Mouse (Mus musculus): ENCODE results near the gene Pik3c2a. TPM values are rescaled to one million over a fixed set of nuclear protein-coding genes. Genes with fewer than 3 reads are reported as not detected.

Pik3c2a gene
- polyA plus RNA-seq, 1 experiment from 2014 or later, result 29.1 TPM

- H3K9ac ChIP-seq (replicated peaks; ENCODE audit: low read length), result no peak overlapping the region
- no peak overlapping the region for H3K4me2 ChIP-seq (replicated peaks; ENCODE audit: low read depth, low read length)
- no peaks in the 10 kb centered on the region for H3K27me3 ChIP-seq (ENCODE audit: insufficient read depth, low read length)
- no peak overlapping the region for H3K27ac ChIP-seq (ENCODE audit: low read length)
- 79% methylated on average over 6 of the region's 6 CpGs for whole genome bisulfite sequencing
- H3K9me3 ChIP-seq (ENCODE audit: low read length), result no peaks in the 10 kb centered on the region
- H3K4me3 ChIP-seq (ENCODE audit: low read length), result no peak overlapping the region
- no peaks in the 10 kb centered on the region for H3K4me1 ChIP-seq (ENCODE audit: insufficient read depth, low read length)
- no peaks in the 10 kb centered on the region for H3K36me3 ChIP-seq (ENCODE audit: insufficient read depth, low read length)
- ATAC-seq (ENCODE audit: low FRiP score, low TSS enrichment), result no peak
Observed at GRCm38 (mm10) chr7:116457391-116457790, 14.1 kb upstream of the Pik3c2a start.

- Histone ChIP-seq H3K27ac (ENCODE audit: low read length) (no peak overlapping the region), H3K4me1 (ENCODE audit: insufficient read depth, low read length) (no peaks in the 10 kb centered on the region), H3K4me3 (ENCODE audit: low read length) (no peak overlapping the region), H3K9me3 (ENCODE audit: low read length) (no peaks in the 10 kb centered on the region), H3K9ac (replicated peaks; ENCODE audit: low read length) (no peak overlapping the region), H3K36me3 (ENCODE audit: insufficient read depth, low read length) (no peaks in the 10 kb centered on the region), H3K4me2 (replicated peaks; ENCODE audit: low read depth, low read length) (no peak overlapping the region), H3K27me3 (ENCODE audit: insufficient read depth, low read length) (no peaks in the 10 kb centered on the region)
- ATAC-seq (ENCODE audit: low FRiP score, low TSS enrichment), result no peak
- 68% methylated on average over 4 of the region's 4 CpGs for WGBS
Observed at GRCm38 (mm10) chr7:116456964-116457363, 13.7 kb upstream of the Pik3c2a start.

GRCm38 (mm10) chr7:116446645-116447044, 3.4 kb upstream of the Pik3c2a start:
- no peaks in the 10 kb centered on the region for H3K27me3 ChIP-seq (ENCODE audit: insufficient read depth, low read length)
- no peaks in the 10 kb centered on the region for H3K9me3 ChIP-seq (ENCODE audit: low read length)
- H3K9ac ChIP-seq (replicated peaks; ENCODE audit: low read length), result no peak overlapping the region
- ATAC-seq (ENCODE audit: low FRiP score, low TSS enrichment), result no peak
- peaks cover 22% of the 10 kb centered on the region for H3K4me1 ChIP-seq (ENCODE audit: insufficient read depth, low read length)
- 87% methylated on average over 3 of the region's 3 CpGs for WGBS
- no peak overlapping the region for H3K4me2 ChIP-seq (replicated peaks; ENCODE audit: low read depth, low read length)
- H3K4me3 ChIP-seq (ENCODE audit: low read length), result no peak overlapping the region
- H3K36me3 ChIP-seq (ENCODE audit: insufficient read depth, low read length), result no peaks in the 10 kb centered on the region
- no peak overlapping the region for H3K27ac ChIP-seq (ENCODE audit: low read length)

GRCm38 (mm10) chr7:116444326-116444809, 1.1 kb upstream of the Pik3c2a start:
- ATAC-seq (ENCODE audit: low FRiP score, low TSS enrichment), result peak; percentile 57
- no peaks in the 10 kb centered on the region for H3K36me3 ChIP-seq (ENCODE audit: insufficient read depth, low read length)
- no peaks in the 10 kb centered on the region for H3K27me3 ChIP-seq (ENCODE audit: insufficient read depth, low read length)
- peak overlapping the region; percentile 81 for H3K4me3 ChIP-seq (ENCODE audit: low read length)
- H3K9ac ChIP-seq (replicated peaks; ENCODE audit: low read length), result peak overlapping the region; percentile 90
- 0% methylated on average over 2 of the region's 2 CpGs for WGBS
- H3K4me1 ChIP-seq (ENCODE audit: insufficient read depth, low read length), result peaks cover 31% of the 10 kb centered on the region
- no peaks in the 10 kb centered on the region for H3K9me3 ChIP-seq (ENCODE audit: low read length)
- peak overlapping the region; percentile 65 for H3K4me2 ChIP-seq (replicated peaks; ENCODE audit: low read depth, low read length)
- H3K27ac ChIP-seq (ENCODE audit: low read length), result peak overlapping the region; percentile 87

GRCm38 (mm10) chr7:116443697-116444325, 562 bp upstream of the Pik3c2a start:
- peak overlapping the region; percentile 87 for H3K27ac ChIP-seq (ENCODE audit: low read length)
- no peaks in the 10 kb centered on the region for H3K36me3 ChIP-seq (ENCODE audit: insufficient read depth, low read length)
- H3K9ac ChIP-seq (replicated peaks; ENCODE audit: low read length), result peak overlapping the region; percentile 90
- no peaks in the 10 kb centered on the region for H3K27me3 ChIP-seq (ENCODE audit: insufficient read depth, low read length)
- under 1% methylated on average over 38 of the region's 38 CpGs for WGBS
- H3K4me2 ChIP-seq (replicated peaks; ENCODE audit: low read depth, low read length), result peak overlapping the region; percentile 65
- peak; percentile 46 for ATAC-seq (ENCODE audit: low FRiP score, low TSS enrichment)
- H3K9me3 ChIP-seq (ENCODE audit: low read length), result no peaks in the 10 kb centered on the region
- H3K4me1 ChIP-seq (ENCODE audit: insufficient read depth, low read length), result peaks cover 31% of the 10 kb centered on the region
- H3K4me3 ChIP-seq (ENCODE audit: low read length), result peak overlapping the region; percentile 81

GRCm38 (mm10) chr7:116442226-116442625, 1.0 kb downstream of the Pik3c2a start:
- H3K9ac ChIP-seq (replicated peaks; ENCODE audit: low read length), result peak overlapping the region; percentile 90
- no peak overlapping the region; the same call in 1 of the 2 replicates for H3K27ac ChIP-seq (ENCODE audit: low read length)
- WGBS, result 7% methylated on average over 7 of the region's 7 CpGs
- peak overlapping the region; percentile 81 for H3K4me3 ChIP-seq (ENCODE audit: low read length)
- 0 out of 2 replicates have a peak, but pooled peaks cover 3% of the 10 kb centered on the region for H3K36me3 ChIP-seq (ENCODE audit: insufficient read depth, low read length)
- H3K9me3 ChIP-seq (ENCODE audit: low read length), result no peaks in the 10 kb centered on the region
- no peaks in the 10 kb centered on the region for H3K27me3 ChIP-seq (ENCODE audit: insufficient read depth, low read length)
- H3K4me2 ChIP-seq (replicated peaks; ENCODE audit: low read depth, low read length), result peak overlapping the region; percentile 65
- peaks cover 31% of the 10 kb centered on the region for H3K4me1 ChIP-seq (ENCODE audit: insufficient read depth, low read length)
- ATAC-seq (ENCODE audit: low FRiP score, low TSS enrichment), result no peak

GRCm38 (mm10) chr7:116441346-116441745, 1.9 kb downstream of the Pik3c2a start:
- Histone ChIP-seq H3K9ac (replicated peaks; ENCODE audit: low read length) (0 out of 2 replicates have a peak overlapping the region, but pooled peaks have one; percentile 15), H3K4me3 (ENCODE audit: low read length) (no peak overlapping the region)

GRCm38 (mm10) chr7:116431661-116432060, 11.6 kb downstream of the Pik3c2a start:
- no peak overlapping the region for H3K9ac ChIP-seq (replicated peaks; ENCODE audit: low read length)
- no peak overlapping the region for H3K4me2 ChIP-seq (replicated peaks; ENCODE audit: low read depth, low read length)
- no peak overlapping the region for H3K4me3 ChIP-seq (ENCODE audit: low read length)
- 85% methylated on average over 3 of the region's 3 CpGs for WGBS
- no peaks in the 10 kb centered on the region for H3K9me3 ChIP-seq (ENCODE audit: low read length)
- H3K36me3 ChIP-seq (ENCODE audit: insufficient read depth, low read length), result no peaks in the 10 kb centered on the region
- H3K27ac ChIP-seq (ENCODE audit: low read length), result no peak overlapping the region
- ATAC-seq (ENCODE audit: low FRiP score, low TSS enrichment), result no peak
- H3K27me3 ChIP-seq (ENCODE audit: insufficient read depth, low read length), result no peaks in the 10 kb centered on the region
- H3K4me1 ChIP-seq (ENCODE audit: insufficient read depth, low read length), result peaks cover 5% of the 10 kb centered on the region

More at GRCm38 (mm10) chr7:116441346-116441745, 1.9 kb downstream of the Pik3c2a start:
- no peaks in the 10 kb centered on the region for H3K9me3 ChIP-seq (ENCODE audit: low read length)
- no peak for ATAC-seq (ENCODE audit: low FRiP score, low TSS enrichment)
- peaks cover 31% of the 10 kb centered on the region for H3K4me1 ChIP-seq (ENCODE audit: insufficient read depth, low read length)
- H3K36me3 ChIP-seq (ENCODE audit: insufficient read depth, low read length), result 0 out of 2 replicates have a peak, but pooled peaks cover 3% of the 10 kb centered on the region
- peak overlapping the region; percentile 65; the same call in 1 of the 2 replicates for H3K4me2 ChIP-seq (replicated peaks; ENCODE audit: low read depth, low read length)
- no peak overlapping the region for H3K27ac ChIP-seq (ENCODE audit: low read length)
- H3K27me3 ChIP-seq (ENCODE audit: insufficient read depth, low read length), result no peaks in the 10 kb centered on the region
- WGBS, result 77% methylated on average over 1 of the region's 1 CpGs

- no peak for ATAC-seq (ENCODE audit: low FRiP score, low TSS enrichment)
- WGBS, result 54% methylated on average over 2 of the region's 2 CpGs
- Histone ChIP-seq H3K27me3 (ENCODE audit: insufficient read depth, low read length) (no peaks in the 10 kb centered on the region), H3K9ac (replicated peaks; ENCODE audit: low read length) (no peak overlapping the region), H3K9me3 (ENCODE audit: low read length) (no peaks in the 10 kb centered on the region), H3K27ac (ENCODE audit: low read length) (no peak overlapping the region), H3K4me2 (replicated peaks; ENCODE audit: low read depth, low read length) (no peak overlapping the region), H3K36me3 (ENCODE audit: insufficient read depth, low read length) (no peaks in the 10 kb centered on the region), H3K4me1 (ENCODE audit: insufficient read depth, low read length) (peaks cover 6% of the 10 kb centered on the region), H3K4me3 (ENCODE audit: low read length) (no peak overlapping the region)
Observed at GRCm38 (mm10) chr7:116430926-116431325, 12.3 kb downstream of the Pik3c2a start.

- ATAC-seq (ENCODE audit: low FRiP score, low TSS enrichment), result no peak
- Histone ChIP-seq H3K27ac (ENCODE audit: low read length) (no peak overlapping the region), H3K4me3 (ENCODE audit: low read length) (no peak overlapping the region)
Observed at GRCm38 (mm10) chr7:116427206-116427605, 16.0 kb downstream of the Pik3c2a start.

More at GRCm38 (mm10) chr7:116427206-116427605, 16.0 kb downstream of the Pik3c2a start:
- Histone ChIP-seq H3K4me2 (replicated peaks; ENCODE audit: low read depth, low read length) (no peak overlapping the region), H3K9me3 (ENCODE audit: low read length) (no peaks in the 10 kb centered on the region), H3K4me1 (ENCODE audit: insufficient read depth, low read length) (peaks cover 7% of the 10 kb centered on the region), H3K36me3 (ENCODE audit: insufficient read depth, low read length) (no peaks in the 10 kb centered on the region), H3K9ac (replicated peaks; ENCODE audit: low read length) (no peak overlapping the region), H3K27me3 (ENCODE audit: insufficient read depth, low read length) (no peaks in the 10 kb centered on the region)

Measured in kidney, embryonic 16.5 days (tissue).